Mouse (Mus musculus) ES-E14 (cell line): ENCODE measurements around the gene Slc5a3.

Source experiments
- MAFK ChIP-seq: IDR thresholded peaks from 2 replicates; pipeline ENCODE4 v1.6.1; 2014; ENCODE audit warnings: mild to moderate bottlenecking, low read depth, low read length, inconsistent platforms; ENCODE audit not compliant: insufficient read depth
- ZC3H11A ChIP-seq: IDR thresholded peaks from 2 replicates; pipeline ENCODE4 v1.6.1; 2012; ENCODE audit warnings: low read depth, mild to moderate bottlenecking, inconsistent platforms, low read length, borderline replicate concordance

DNA sequence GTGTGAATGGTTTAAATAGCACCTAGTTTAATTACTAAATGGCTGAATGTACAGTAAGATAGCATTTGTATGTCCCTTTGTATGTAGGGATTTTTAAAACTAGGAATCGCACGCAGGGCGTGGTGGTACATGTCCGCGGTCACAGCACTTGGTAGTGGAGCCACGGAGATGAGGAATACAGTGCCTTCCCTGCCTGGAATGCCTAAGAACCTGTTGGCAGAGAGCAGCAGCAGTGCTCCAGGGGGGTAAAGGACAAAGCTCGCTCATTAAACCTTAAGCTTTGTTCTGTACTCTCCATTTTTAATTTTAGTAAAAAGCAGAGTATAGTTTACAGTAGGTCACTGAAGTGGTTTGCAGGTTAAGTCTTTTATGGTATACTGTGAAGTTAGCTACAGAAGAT lies 3.5 kb downstream of the Slc5a3 start:
- no peak for TF ChIP-seq ZC3H11A
- no peak for TF ChIP-seq MAFK
